In the genomic region with DNA sequence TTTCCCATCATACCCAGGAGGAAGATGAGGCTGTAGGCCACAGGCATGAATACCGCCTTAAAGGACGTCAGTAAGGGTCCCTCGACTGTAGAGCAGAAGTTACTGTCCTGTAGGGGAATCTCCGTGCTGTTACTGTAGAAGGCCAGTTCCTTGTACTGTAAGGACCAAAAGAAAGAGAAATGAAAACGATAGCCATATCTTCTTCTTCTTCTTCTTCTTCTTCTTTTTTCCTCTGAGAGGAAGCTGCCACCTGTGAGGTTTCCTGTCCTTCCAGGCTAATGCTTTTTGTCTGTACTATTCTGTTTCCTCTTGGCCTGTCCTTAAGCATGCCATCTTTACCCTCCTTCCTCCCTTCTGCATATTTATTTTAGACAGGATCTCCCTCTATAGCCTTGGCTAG, we compare ENCODE assay signal across 27 mouse cellular contexts. TPM values are rescaled to one million over a fixed set of nuclear protein-coding genes. Genes with fewer than 3 reads are reported as not detected.
"Had no signal": no experiment of that assay in that cellular context is flagged by ENCODE, and none has a peak within 500 bp of the region (broad histone marks: within the 10 kb centered on the region; RNA-seq: fewer than 3 reads in every experiment).

No protein-coding gene starts in this region.

- DNase-seq: kidney, adult 11 months; kidney, postnatal 14 days; layer of hippocampus, adult 9-11 months; liver; lung, adult 18-20 months; lung, postnatal 10 days; lung, postnatal 36 days; retina, postnatal 1 day; right cerebral cortex, postnatal 25 days; thymus, adult 2 months; thymus, postnatal 14 days had no signal

- H3K36me3 ChIP-seq: liver, embryonic 15.5 days; midbrain, embryonic 12.5 days; midbrain, embryonic 15.5 days had no signal

- H3K27me3 ChIP-seq: liver, embryonic 15.5 days; lung, embryonic 15.5 days; midbrain, embryonic 15.5 days; stomach, embryonic 15.5 days had no signal

- H3K9me3 ChIP-seq: limb, embryonic 10.5 days; limb, embryonic 13.5 days; liver, embryonic 12.5 days; liver, embryonic 15.5 days; lung, embryonic 15.5 days; midbrain, embryonic 12.5 days; midbrain, embryonic 15.5 days; neural tube, embryonic 12.5 days; neural tube, embryonic 15.5 days; stomach, embryonic 15.5 days had no signal

- H3K4me3 ChIP-seq: layer of hippocampus, adult 2 months; limb, embryonic 10.5 days; limb, embryonic 13.5 days; liver, embryonic 12.5 days; liver, embryonic 15.5 days; lung, embryonic 15.5 days; midbrain, embryonic 12.5 days; midbrain, embryonic 15.5 days; neural tube, embryonic 12.5 days; neural tube, embryonic 15.5 days; stomach, embryonic 15.5 days had no signal

- H3K27ac ChIP-seq: layer of hippocampus, adult 2 months; limb, embryonic 10.5 days; limb, embryonic 13.5 days; liver, embryonic 12.5 days; lung, embryonic 15.5 days; midbrain, embryonic 12.5 days; midbrain, embryonic 15.5 days; neural tube, embryonic 12.5 days; neural tube, embryonic 15.5 days had no signal

- H3K4me2 ChIP-seq: limb, embryonic 13.5 days; lung, embryonic 15.5 days; midbrain, embryonic 12.5 days; midbrain, embryonic 15.5 days; neural tube, embryonic 12.5 days; neural tube, embryonic 15.5 days; stomach, embryonic 15.5 days had no signal

- ATAC-seq: liver, embryonic 12.5 days; midbrain, embryonic 15.5 days had no signal

- H3K9ac ChIP-seq: limb, embryonic 13.5 days; liver, embryonic 12.5 days; liver, embryonic 15.5 days; lung, embryonic 15.5 days; midbrain, embryonic 12.5 days; midbrain, embryonic 15.5 days; neural tube, embryonic 12.5 days; neural tube, embryonic 15.5 days; stomach, embryonic 15.5 days had no signal

RNA-seq across cellular contexts. Expression of gene Cxcr5, which starts 47.5 kb away (rescaled TPM):
- total RNA-seq: layer of hippocampus, adult 2 months; layer of hippocampus, postnatal 25 days; left cerebral cortex, adult 18-20 months; left cerebral cortex, postnatal 25 days; megakaryocyte progenitor cell, adult 5-6 weeks had no signal
- polyA plus RNA-seq: limb, embryonic 10.5 days; liver, embryonic 12.5 days; liver, embryonic 15.5 days; lung, embryonic 15.5 days; midbrain, embryonic 12.5 days; midbrain, embryonic 15.5 days; neural tube, embryonic 12.5 days; neural tube, embryonic 15.5 days had no signal

RNA-seq across cellular contexts. Expression of gene Upk2, which starts 59.4 kb away (rescaled TPM):
- total RNA-seq: layer of hippocampus, adult 2 months; layer of hippocampus, postnatal 25 days; left cerebral cortex, adult 18-20 months; left cerebral cortex, postnatal 25 days; megakaryocyte progenitor cell, adult 5-6 weeks had no signal
- polyA plus RNA-seq: large intestine, adult 2 months; limb, embryonic 10.5 days; liver, embryonic 12.5 days; liver, embryonic 15.5 days; midbrain, embryonic 12.5 days; midbrain, embryonic 15.5 days; neural tube, embryonic 15.5 days had no signal
